Mouse (Mus musculus) liver, postnatal 0 days (tissue): ENCODE results near the gene Elovl6.

Experiments
- CTCF ChIP-seq: sonication (generic); IDR thresholded peaks from 2 replicates; pipeline ENCODE4 v1.5.1; 2016; ENCODE audit warnings: antibody characterized with exemption, low read depth
- EP300 ChIP-seq: IDR thresholded peaks from 2 replicates; pipeline ENCODE4 v1.6.1; 2016; ENCODE audit warnings: antibody characterized with exemption, low read depth, mild to moderate bottlenecking

DNA sequence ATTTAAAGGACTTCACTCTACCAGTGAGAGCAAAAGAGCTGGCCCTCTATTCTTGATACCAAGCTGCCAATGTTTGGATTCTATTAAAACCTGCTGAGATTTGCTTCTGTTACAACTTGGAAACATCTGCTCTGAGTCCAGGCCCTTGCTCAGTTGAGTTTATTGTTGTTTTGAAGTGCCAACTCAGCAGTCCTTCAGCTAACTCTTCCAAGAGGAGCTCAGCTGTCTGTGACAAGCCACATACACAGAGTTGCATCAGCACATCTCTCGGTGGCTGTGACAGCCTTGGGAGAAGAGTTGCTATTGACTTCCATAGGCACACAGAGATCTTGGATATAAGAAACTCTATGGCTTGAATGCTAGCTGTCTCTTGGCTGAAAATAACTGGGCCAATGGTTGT lies 98.9 kb downstream of the Elovl6 start:
- TF ChIP-seq EP300: no peak
- TF ChIP-seq CTCF: no peak
